Mouse (Mus musculus): ENCODE data around the gene Rhoq.

The Rhoq gene

GRCm38 (mm10) chr17:86962894-86963585 lies at the start of gene Rhoq:
Gene Rhoq (plus strand): TSS chr17:86963082.
- peak; percentile 86 for DNase-seq (ENCODE audit: low read depth, low spot score)

DNA sequence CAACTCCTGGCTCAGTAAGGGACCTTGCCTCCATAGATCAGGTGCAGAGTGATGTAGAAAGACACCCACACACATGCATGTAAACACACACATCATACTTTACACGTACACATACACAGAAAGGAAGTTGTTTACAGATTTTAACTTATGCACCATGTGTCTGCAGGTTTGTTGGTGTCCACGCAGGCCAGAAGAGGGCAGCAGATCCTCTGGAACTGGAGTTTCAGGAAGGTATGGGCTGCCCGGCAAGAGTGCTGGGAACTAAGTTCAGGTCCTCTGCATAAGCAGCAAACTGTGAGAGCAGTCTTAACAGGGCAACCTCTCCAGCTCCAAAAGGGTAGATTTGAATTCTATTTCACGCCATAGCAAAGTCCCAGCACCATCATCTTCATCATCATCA lies 47.3 kb upstream of the Rhoq start:
- no peak for DNase-seq (ENCODE audit: low read depth, low spot score)

DNA sequence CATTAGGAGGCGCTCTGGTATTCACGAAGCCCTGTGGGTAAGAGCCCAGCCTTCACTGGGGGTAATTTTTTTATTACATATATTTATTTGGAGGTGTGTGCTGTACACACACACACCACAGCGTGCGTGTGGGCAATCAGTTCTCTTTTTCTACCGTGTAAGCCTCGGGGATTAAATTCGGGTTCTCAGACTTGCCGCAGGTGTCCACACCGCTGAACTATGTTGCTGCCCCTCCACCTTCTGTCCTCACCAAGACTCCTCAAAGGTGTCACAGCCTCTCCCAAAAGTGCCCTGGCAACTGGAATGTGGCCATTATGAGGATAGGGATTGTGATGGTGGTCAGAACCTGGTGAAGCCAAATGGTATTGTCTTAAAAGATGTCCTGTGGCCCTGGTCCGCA lies 45.8 kb upstream of the Rhoq start, which contains the start of gene Tmem247:
Gene Tmem247 (plus strand): TSS at position 301 of the 400 bp plus-strand sequence.
- DNase-seq (ENCODE audit: low read depth, low spot score), result no peak

- peak; percentile 63 for DNase-seq (ENCODE audit: low read depth, low spot score)
Measured at GRCm38 (mm10) chr17:86918786-86919185, 44.1 kb upstream of the Rhoq start.

DNA sequence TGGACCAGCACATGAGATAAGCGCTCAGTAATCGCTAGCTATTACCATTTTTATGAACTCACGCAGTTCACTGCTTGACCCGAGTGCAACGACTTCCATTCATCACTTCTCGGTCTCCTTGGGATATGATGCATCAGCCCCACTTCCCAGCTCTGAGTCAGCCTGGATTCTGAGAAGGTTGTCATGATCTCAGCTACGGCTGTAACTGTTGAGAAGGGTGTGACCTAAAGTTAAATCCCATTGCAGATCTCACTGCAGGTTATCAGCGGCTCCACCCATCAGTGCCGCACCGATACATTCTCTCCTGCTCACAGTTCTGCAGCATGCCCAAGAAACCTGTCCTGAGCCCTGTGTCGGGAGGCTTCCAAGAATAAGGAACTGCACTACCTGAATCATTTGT lies 43.2 kb upstream of the Rhoq start:
- peak; percentile 69 for DNase-seq (ENCODE audit: low read depth, low spot score)

DNA sequence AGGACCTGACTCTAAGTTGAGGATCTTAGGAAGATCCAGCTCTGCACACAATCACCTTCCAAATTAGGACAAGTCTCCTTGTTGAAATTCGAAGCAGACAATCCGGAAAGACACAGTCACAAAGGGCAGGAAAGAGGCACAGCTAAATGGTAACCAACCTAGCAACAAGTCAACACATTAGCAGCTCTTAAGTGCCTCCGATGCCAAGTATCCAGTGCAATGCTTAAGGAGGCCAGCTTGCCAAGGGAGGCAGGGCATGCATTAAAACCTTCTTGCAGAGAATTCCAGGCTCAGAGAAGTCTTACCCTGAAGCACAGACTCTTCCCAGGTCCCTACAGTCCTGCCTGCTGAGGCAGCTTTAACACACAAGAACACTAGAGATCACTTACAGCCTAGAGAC lies 38.2 kb upstream of the Rhoq start:
- no peak for DNase-seq (ENCODE audit: low read depth, low spot score)

DNA sequence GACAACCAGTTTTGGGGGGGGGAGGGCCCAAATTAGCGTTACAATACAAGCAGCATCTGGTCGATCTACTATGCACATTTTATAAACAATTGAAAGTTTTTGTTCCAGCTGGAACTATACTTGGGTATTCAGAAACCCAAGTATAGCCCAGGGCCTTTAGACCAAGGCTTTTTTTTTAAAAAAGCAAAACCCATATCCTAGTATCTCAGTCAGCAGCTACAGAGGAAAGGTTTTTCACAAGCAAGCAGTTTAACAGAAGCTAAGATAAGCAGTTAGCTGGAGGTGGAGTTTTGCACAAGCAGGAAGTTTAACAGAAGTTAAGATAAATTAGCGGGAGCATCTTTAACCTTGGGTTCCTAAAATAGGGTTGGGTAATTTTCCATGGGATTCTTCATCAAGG lies 36.0 kb upstream of the Rhoq start:
- no peak for DNase-seq (ENCODE audit: low read depth, low spot score)

GRCm38 (mm10) chr17:86929355-86929754 lies 33.5 kb upstream of the Rhoq start:
- no peak for DNase-seq (ENCODE audit: low read depth, low spot score)

GRCm38 (mm10) chr17:86929981-86930380 lies 32.9 kb upstream of the Rhoq start:
- DNase-seq (ENCODE audit: low read depth, low spot score), result no peak

- DNase-seq (ENCODE audit: low read depth, low spot score), result no peak
Measured at GRCm38 (mm10) chr17:86932896-86933295, 30.0 kb upstream of the Rhoq start.

- peak; percentile 19 for DNase-seq (ENCODE audit: low read depth, low spot score)
Measured at GRCm38 (mm10) chr17:86937064-86937463, 25.8 kb upstream of the Rhoq start.

DNA sequence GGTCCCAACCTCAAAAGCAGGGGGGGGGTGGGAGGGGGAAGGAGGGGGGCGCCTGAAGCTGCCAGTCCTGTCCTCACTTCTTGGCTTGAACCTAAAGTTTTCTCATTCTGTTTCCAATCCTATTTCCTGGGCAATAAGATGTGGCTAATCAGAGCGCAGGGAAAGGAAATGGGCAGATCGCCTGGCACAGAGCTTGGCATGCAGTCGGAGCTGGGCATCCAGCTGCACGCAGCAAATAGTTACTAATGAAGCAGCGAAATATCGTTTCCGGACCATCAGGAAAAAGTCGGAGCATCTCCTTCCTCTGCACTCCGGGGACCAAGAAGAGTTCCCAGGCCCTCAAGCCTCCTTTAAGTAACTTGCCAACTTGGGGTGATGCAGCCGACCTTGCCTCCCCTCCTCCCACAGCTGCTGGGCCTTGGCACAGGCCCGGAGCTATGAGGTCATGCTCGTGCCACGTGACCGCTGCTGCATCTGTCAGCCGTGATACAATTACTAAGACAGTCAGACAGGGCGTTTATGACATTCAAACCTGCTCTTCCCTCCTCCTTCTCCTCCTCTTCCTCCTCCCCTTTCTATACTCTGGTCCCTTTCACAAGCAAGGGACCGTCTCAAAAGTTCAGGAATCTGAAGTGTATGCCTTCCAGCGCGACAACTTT lies 25.3 kb upstream of the Rhoq start:
- DNase-seq (ENCODE audit: low read depth, low spot score), result peak; percentile 70

DNA sequence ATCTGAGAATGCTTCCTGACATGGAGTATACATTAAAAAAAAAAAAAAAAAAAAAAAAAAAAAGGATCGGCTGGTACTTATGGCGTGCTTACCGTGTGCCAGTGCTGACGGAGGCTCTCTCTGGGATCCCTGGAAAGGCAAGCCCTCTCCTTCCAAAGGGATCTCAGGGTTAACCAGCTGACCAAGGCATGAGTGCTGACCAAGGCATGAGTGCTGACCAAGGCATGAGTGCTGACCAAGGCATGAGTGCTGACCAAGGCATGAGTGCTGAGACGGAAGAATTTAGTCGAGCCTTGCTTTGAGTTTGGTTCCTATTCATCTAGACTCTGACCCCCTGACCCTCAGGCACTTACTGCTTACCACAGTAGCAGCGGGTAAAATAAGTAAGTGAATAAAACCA lies 24.2 kb upstream of the Rhoq start:
- no peak for DNase-seq (ENCODE audit: low read depth, low spot score)

GRCm38 (mm10) chr17:86942112-86942511 lies 20.8 kb upstream of the Rhoq start:
- DNase-seq (ENCODE audit: low read depth, low spot score), result no peak

DNA sequence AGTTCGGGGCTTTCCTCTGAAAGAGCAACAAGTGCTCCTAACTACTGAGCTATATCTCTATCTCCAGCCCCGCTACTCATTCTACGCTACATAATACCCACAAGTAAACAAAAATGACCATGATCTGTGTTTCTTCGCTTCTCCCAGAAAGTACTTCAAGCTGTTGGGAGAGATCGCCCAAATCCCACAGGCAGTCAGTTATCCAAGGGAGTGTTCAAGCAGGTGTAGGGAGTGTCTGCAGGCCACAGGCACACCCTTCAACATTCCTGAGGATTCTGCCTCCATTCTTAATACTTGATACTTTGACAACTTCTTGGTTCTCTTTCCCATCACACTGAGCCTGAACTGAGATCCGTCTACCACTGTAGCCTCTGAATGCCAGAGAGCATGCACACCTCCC lies 19.7 kb upstream of the Rhoq start:
- no peak for DNase-seq (ENCODE audit: low read depth, low spot score)

DNA sequence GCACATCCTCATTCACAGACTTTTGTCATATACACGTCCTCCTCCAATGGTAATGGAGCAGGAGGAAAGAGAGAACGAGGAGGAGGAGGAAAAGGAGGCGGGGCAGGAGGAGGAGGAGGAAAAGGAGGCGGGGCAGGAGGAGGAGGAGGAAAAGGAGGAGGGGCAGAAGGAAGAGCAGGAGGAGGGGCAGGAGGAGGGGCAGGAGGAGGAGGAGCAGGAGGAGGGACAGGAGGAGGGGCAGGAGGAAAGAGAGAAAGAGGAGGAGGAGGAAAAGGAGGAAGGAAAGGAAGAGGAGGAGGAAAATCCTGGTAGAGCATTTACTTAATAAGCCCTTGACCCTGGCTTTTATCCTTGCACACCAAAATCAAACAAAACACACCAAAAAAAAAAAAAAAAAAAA lies 16.8 kb upstream of the Rhoq start:
- DNase-seq (ENCODE audit: low read depth, low spot score), result no peak

DNA sequence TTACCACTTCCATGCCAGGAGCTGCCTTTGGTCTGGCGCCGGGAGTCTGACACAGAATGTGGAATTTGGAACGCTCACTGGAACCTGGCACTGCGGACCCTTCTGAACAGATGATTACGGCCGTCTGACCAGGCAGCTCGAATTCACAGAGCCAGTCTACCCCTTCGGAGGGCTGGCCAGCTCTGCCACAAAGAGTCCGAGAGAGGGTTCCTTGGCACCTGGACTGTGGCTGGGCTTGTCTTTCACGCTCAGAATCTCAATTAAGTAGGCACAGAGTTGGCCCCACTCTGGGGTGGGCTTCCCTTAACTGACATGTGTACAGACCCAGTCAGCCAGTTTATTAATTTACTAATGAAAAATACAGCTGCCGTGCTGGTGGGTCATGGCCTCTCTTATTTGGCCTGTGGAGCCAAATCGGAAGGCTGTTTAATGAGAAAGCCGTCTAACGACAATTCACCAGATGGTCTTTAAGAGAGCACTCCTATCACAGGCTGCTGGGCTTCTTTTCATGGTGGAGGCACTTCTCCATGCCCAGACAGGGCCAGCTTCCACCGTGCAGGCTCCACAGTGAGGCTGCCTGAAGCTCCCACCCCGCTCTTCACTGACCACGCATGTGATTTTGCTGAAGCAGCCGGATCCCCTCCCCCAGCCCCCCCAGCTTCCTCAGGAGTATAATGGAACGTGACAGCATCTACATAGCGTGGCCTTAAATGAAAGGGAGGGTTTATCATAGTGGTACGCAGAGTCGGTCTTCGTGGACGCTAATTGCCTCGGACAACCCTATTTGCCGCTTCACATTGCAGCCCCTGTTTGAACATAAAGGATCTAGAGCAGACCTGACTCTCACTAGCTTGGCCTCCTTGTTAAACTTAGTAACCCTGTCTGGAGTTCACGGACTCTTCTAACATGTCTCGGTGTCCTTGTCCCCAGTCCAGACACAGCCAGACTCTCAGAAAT lies 14.8 kb upstream of the Rhoq start, which contains the start of gene Atp6v1e2:
Gene Atp6v1e2 (minus strand): TSS at position 58 of the 957 bp plus-strand sequence.
- no peak for DNase-seq (ENCODE audit: low read depth, low spot score)

- no peak for DNase-seq (ENCODE audit: low read depth, low spot score)
Measured at GRCm38 (mm10) chr17:86948801-86949200, 14.1 kb upstream of the Rhoq start.

- DNase-seq (ENCODE audit: low read depth, low spot score), result no peak
Measured at GRCm38 (mm10) chr17:86957239-86957638, 5.6 kb upstream of the Rhoq start.

GRCm38 (mm10) chr17:86957968-86958367 lies 4.9 kb upstream of the Rhoq start:
- no peak for DNase-seq (ENCODE audit: low read depth, low spot score)

DNA sequence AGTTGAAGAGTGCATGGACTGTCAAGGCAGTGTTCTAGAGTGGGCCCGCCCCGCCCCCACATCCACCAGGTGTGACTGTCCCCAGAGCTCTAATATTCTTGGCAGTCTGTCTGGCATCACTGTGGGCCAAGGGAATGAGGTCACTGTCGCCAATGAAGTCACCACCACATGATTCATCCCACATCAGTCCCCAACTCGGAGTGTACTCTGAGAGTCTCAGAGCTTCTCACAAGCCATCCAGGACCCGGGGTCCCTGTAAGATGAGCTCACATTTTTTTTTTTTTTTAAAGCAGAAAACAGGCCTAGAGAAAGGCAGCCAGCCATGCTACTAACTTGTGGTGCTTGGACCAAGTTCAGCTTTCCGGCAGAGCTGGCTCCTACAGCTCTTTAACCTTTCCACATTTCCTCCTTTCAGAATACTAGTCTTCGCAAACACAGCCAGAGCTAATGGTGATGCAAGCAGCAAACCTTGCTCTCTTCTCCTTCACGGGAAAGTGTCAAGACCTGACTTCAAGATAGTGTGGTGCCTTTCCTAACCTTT lies 1.5 kb upstream of the Rhoq start:
- peak; percentile 61 for DNase-seq (ENCODE audit: low read depth, low spot score)
